Mouse (Mus musculus): ENCODE results near the gene Jarid2. TPM values are rescaled to one million over a fixed set of nuclear protein-coding genes. Genes with fewer than 3 reads are reported as not detected.
"Not testable (repeated sequence)": the region's sequence is repeated elsewhere in the genome, so short reads cannot be mapped to it uniquely, and the experiment has no call there.

Gene Jarid2
- polyA plus RNA-seq, 1 experiment from 2014 or later: 39.8 TPM

- Histone ChIP-seq H3K27ac (no peak overlapping the region), H3K27me3 (no peaks in the 10 kb centered on the region), H3K4me3 (replicated peaks) (no peak overlapping the region), H3K4me1 (peaks cover 6% of the 10 kb centered on the region; the same call in 1 of the 2 replicates), H3K9ac (no peak overlapping the region), H3K36me3 (peaks cover 19% of the 10 kb centered on the region), H3K9me3 (replicated peaks) (no peaks in the 10 kb centered on the region), H3K4me2 (no peak overlapping the region)
- WGBS: 85% methylated on average over 5 of the region's 5 CpGs
- no peak for ATAC-seq (replicated peaks; ENCODE audit: low FRiP score)
These were observed 99.6 kb downstream of the Jarid2 start for GRCm38 (mm10) chr13:44828903-44829302.

GRCm38 (mm10) chr13:44832104-44832503 is 102.8 kb downstream of the Jarid2 start:
- WGBS: 88% methylated on average over 2 of the region's 2 CpGs
- Histone ChIP-seq H3K27ac (no peak overlapping the region), H3K4me3 (replicated peaks) (no peak overlapping the region), H3K4me1 (peaks cover 6% of the 10 kb centered on the region; the same call in 1 of the 2 replicates), H3K9ac (no peak overlapping the region), H3K9me3 (replicated peaks) (no peaks in the 10 kb centered on the region), H3K4me2 (no peak overlapping the region), H3K27me3 (no peaks in the 10 kb centered on the region), H3K36me3 (no peaks in the 10 kb centered on the region)
- ATAC-seq (replicated peaks; ENCODE audit: low FRiP score): no peak

- 94% methylated on average over 4 of the region's 4 CpGs for WGBS
- no peaks in the 10 kb centered on the region for H3K9me3 ChIP-seq (replicated peaks)
These were observed 103.6 kb downstream of the Jarid2 start for GRCm38 (mm10) chr13:44832866-44833265.

GRCm38 (mm10) chr13:44833353-44833752 is 104.1 kb downstream of the Jarid2 start:
- no peak overlapping the region for H3K4me2 ChIP-seq
- H3K9ac ChIP-seq: no peak overlapping the region
- no peak overlapping the region for H3K27ac ChIP-seq
- no peak for ATAC-seq (replicated peaks; ENCODE audit: low FRiP score)
- no peak overlapping the region for H3K4me3 ChIP-seq (replicated peaks)
- 41% methylated on average over 3 of the region's 3 CpGs for WGBS
- H3K27me3 ChIP-seq: no peaks in the 10 kb centered on the region
- peaks cover 12% of the 10 kb centered on the region for H3K4me1 ChIP-seq
- no peaks in the 10 kb centered on the region for H3K36me3 ChIP-seq
- H3K9me3 ChIP-seq (replicated peaks): no peaks in the 10 kb centered on the region

More at GRCm38 (mm10) chr13:44832866-44833265, 103.6 kb downstream of the Jarid2 start:
- H3K27me3 ChIP-seq: no peaks in the 10 kb centered on the region
- H3K4me3 ChIP-seq (replicated peaks): no peak overlapping the region
- H3K9ac ChIP-seq: no peak overlapping the region
- H3K4me2 ChIP-seq: no peak overlapping the region
- H3K36me3 ChIP-seq: no peaks in the 10 kb centered on the region
- peaks cover 12% of the 10 kb centered on the region for H3K4me1 ChIP-seq
- H3K27ac ChIP-seq: no peak overlapping the region
- no peak for ATAC-seq (replicated peaks; ENCODE audit: low FRiP score)

- 70% methylated on average over 6 of the region's 6 CpGs for WGBS
- H3K4me3 ChIP-seq (replicated peaks): no peak overlapping the region
- no peak overlapping the region for H3K27ac ChIP-seq
- H3K36me3 ChIP-seq: no peaks in the 10 kb centered on the region
- ATAC-seq (replicated peaks; ENCODE audit: low FRiP score): no peak
- no peak overlapping the region for H3K4me2 ChIP-seq
- H3K9ac ChIP-seq: no peak overlapping the region
- H3K4me1 ChIP-seq: peaks cover 35% of the 10 kb centered on the region
- no peaks in the 10 kb centered on the region for H3K27me3 ChIP-seq
- H3K9me3 ChIP-seq (replicated peaks): no peaks in the 10 kb centered on the region
These were observed 108.2 kb downstream of the Jarid2 start for GRCm38 (mm10) chr13:44837445-44837844.

GRCm38 (mm10) chr13:44839866-44840835 is 110.9 kb downstream of the Jarid2 start:
- WGBS: 6% methylated on average over 20 of the region's 20 CpGs
- peak overlapping the region; percentile 40 for H3K4me3 ChIP-seq (replicated peaks)
- H3K4me1 ChIP-seq: peaks cover 44% of the 10 kb centered on the region
- H3K27me3 ChIP-seq: no peaks in the 10 kb centered on the region
- ATAC-seq (replicated peaks; ENCODE audit: low FRiP score): peak; percentile 93
- no peaks in the 10 kb centered on the region for H3K9me3 ChIP-seq (replicated peaks)
- H3K9ac ChIP-seq: no peak overlapping the region
- no peaks in the 10 kb centered on the region for H3K36me3 ChIP-seq
- peak overlapping the region; percentile 85 for H3K27ac ChIP-seq
- peak overlapping the region; percentile 61 for H3K4me2 ChIP-seq

GRCm38 (mm10) chr13:44851426-44851825 is 122.2 kb downstream of the Jarid2 start:
- no peaks in the 10 kb centered on the region for H3K4me1 ChIP-seq
- H3K4me2 ChIP-seq: no peak overlapping the region
- no peaks in the 10 kb centered on the region for H3K9me3 ChIP-seq (replicated peaks)
- H3K9ac ChIP-seq: no peak overlapping the region
- no peak overlapping the region for H3K4me3 ChIP-seq (replicated peaks)
- peaks cover 19% of the 10 kb centered on the region; the same call in 1 of the 2 replicates for H3K36me3 ChIP-seq
- H3K27me3 ChIP-seq: no peaks in the 10 kb centered on the region
- 89% methylated on average over 2 of the region's 2 CpGs for WGBS
- no peak for ATAC-seq (replicated peaks; ENCODE audit: low FRiP score)
- H3K27ac ChIP-seq: no peak overlapping the region

- H3K4me1 ChIP-seq: peaks cover 5% of the 10 kb centered on the region; the same call in 1 of the 2 replicates
- no peak overlapping the region for H3K4me2 ChIP-seq
- H3K9ac ChIP-seq: no peak overlapping the region
- ATAC-seq (replicated peaks; ENCODE audit: low FRiP score): no peak
- H3K27ac ChIP-seq: no peak overlapping the region
- no peaks in the 10 kb centered on the region for H3K27me3 ChIP-seq
- H3K4me3 ChIP-seq (replicated peaks): no peak overlapping the region
- peaks cover 19% of the 10 kb centered on the region; the same call in 1 of the 2 replicates for H3K36me3 ChIP-seq
- no peaks in the 10 kb centered on the region for H3K9me3 ChIP-seq (replicated peaks)
- WGBS: 68% methylated on average over 3 of the region's 3 CpGs
These were observed 122.8 kb downstream of the Jarid2 start for GRCm38 (mm10) chr13:44852024-44852423.

GRCm38 (mm10) chr13:44865566-44865965 is 136.3 kb downstream of the Jarid2 start:
- WGBS: 88% methylated on average over 2 of the region's 2 CpGs
- Histone ChIP-seq H3K27me3 (no peaks in the 10 kb centered on the region), H3K36me3 (no peaks in the 10 kb centered on the region), H3K9me3 (replicated peaks) (peaks cover 6% of the 10 kb centered on the region; the same call in 1 of the 2 replicates), H3K4me3 (replicated peaks) (no peak overlapping the region), H3K9ac (no peak overlapping the region), H3K27ac (no peak overlapping the region), H3K4me1 (0 out of 2 replicates have a peak, but pooled peaks cover 4% of the 10 kb centered on the region), H3K4me2 (no peak overlapping the region)
- no peak for ATAC-seq (replicated peaks; ENCODE audit: low FRiP score)

- ATAC-seq (replicated peaks; ENCODE audit: low FRiP score): no peak
- Histone ChIP-seq H3K4me2 (no peak overlapping the region), H3K27me3 (no peaks in the 10 kb centered on the region), H3K27ac (no peak overlapping the region), H3K9me3 (replicated peaks) (peaks cover 6% of the 10 kb centered on the region; the same call in 1 of the 2 replicates), H3K4me1 (0 out of 2 replicates have a peak, but pooled peaks cover 4% of the 10 kb centered on the region), H3K36me3 (no peaks in the 10 kb centered on the region), H3K9ac (no peak overlapping the region), H3K4me3 (replicated peaks) (no peak overlapping the region)
- WGBS: 54% methylated on average over 4 of the region's 4 CpGs
These were observed 138.9 kb downstream of the Jarid2 start for GRCm38 (mm10) chr13:44868037-44868650.

GRCm38 (mm10) chr13:44869418-44870119 is 140.3 kb downstream of the Jarid2 start:
- not testable (repeated sequence) for H3K9me3 ChIP-seq (replicated peaks); H3K27me3 ChIP-seq; H3K4me1 ChIP-seq; H3K9ac ChIP-seq; H3K4me3 ChIP-seq (replicated peaks); H3K4me2 ChIP-seq; H3K27ac ChIP-seq; H3K36me3 ChIP-seq
- 68% methylated on average over 47 of the region's 47 CpGs for WGBS
- ATAC-seq (replicated peaks; ENCODE audit: low FRiP score): peak; percentile 100
